Mouse (Mus musculus) G1E (cell line): ENCODE measurements around the gene Cenpu. TPM values are rescaled to one million over a fixed set of nuclear protein-coding genes. Genes with fewer than 3 reads are reported as not detected.

ENCODE experiments used
- ATAC-seq: 2 replicates; pipeline ENCODE4 v1.8.0; 2016; ENCODE audit warnings: mild to moderate bottlenecking; ENCODE audit not compliant: insufficient number of reproducible peaks, poor library complexity, low FRiP score, severe bottlenecking; ENCODE audit errors: extremely low read depth
- DNase-seq: peaks from one replicate; pipeline ENCODE4 v3.0.0; 2012; ENCODE audit warnings: low spot score
- H3K27me3 ChIP-seq: 2 replicates; pipeline ENCODE4 v1.6.1; 2012; ENCODE audit warnings: mild to moderate bottlenecking, low read length, inconsistent platforms; ENCODE audit not compliant: insufficient read depth
- H3K36me3 ChIP-seq: replicated peaks from 2 replicates; pipeline ENCODE3; 2012; ENCODE audit warnings: mild to moderate bottlenecking, inconsistent platforms
- H3K4me1 ChIP-seq: 2 replicates; pipeline ENCODE4 v1.6.1; 2012; ENCODE audit warnings: low read depth, low read length, inconsistent platforms, mixed read lengths; ENCODE audit not compliant: insufficient read depth
- H3K4me3 ChIP-seq: 2 replicates; pipeline ENCODE4 v1.5.1; 2012; ENCODE audit warnings: low read depth, mild to moderate bottlenecking, inconsistent platforms, low read length, moderate library complexity, mixed read lengths
- H3K9me3 ChIP-seq: replicated peaks from 2 replicates; pipeline ENCODE4 v1.6.1; 2012; ENCODE audit warnings: inconsistent platforms
- CTCF ChIP-seq: IDR thresholded peaks from 2 replicates; pipeline ENCODE4 v1.5.1; 2012; ENCODE audit warnings: low read depth, low read length, inconsistent platforms, mixed read lengths
- GATA1 ChIP-seq: IDR thresholded peaks from 2 replicates; pipeline ENCODE4 v1.6.1; 2012; ENCODE audit warnings: borderline replicate concordance, low read length, inconsistent platforms, mixed read lengths
- GATA2 ChIP-seq: IDR thresholded peaks from 2 replicates; pipeline ENCODE4 v1.6.1; 2012; ENCODE audit warnings: low read depth, low read length, inconsistent platforms, borderline replicate concordance
- POLR2AphosphoS5 ChIP-seq: IDR thresholded peaks from 2 replicates; pipeline ENCODE4 v1.6.1; 2012; ENCODE audit warnings: low read depth, low read length, inconsistent platforms; ENCODE audit not compliant: insufficient replicate concordance
- TAL1 ChIP-seq: conservative IDR thresholded peaks from 2 replicates; pipeline ENCODE4 v1.6.1; 2012; ENCODE audit warnings: low read depth, low read length, inconsistent platforms, mixed read lengths
- polyA plus RNA-seq: library from polyadenylated mRNA; stranded (reverse); fragments of >175 nt; gene quantifications from 2 replicates; pipeline ENCODE4 v1.2.3, GENCODE M21; 2012
- total RNA-seq, 2 experiments: library from RNA; stranded (forward) in 1 of 2; stranded (reverse) in 1 of 2; fragments of 200-1000 nt in 1 of 2; fragments of >200 nt in 1 of 2; fragmentation: Nextera tagmentation in 1 of 2; gene quantifications; 2 replicates each; pipeline ENCODE4 v1.2.3; 2014 to 2017

Gene Cenpu
- total and polyA plus RNA-seq, 3 experiments: 16.4 to 94.1 (median 73.6) TPM

DNA sequence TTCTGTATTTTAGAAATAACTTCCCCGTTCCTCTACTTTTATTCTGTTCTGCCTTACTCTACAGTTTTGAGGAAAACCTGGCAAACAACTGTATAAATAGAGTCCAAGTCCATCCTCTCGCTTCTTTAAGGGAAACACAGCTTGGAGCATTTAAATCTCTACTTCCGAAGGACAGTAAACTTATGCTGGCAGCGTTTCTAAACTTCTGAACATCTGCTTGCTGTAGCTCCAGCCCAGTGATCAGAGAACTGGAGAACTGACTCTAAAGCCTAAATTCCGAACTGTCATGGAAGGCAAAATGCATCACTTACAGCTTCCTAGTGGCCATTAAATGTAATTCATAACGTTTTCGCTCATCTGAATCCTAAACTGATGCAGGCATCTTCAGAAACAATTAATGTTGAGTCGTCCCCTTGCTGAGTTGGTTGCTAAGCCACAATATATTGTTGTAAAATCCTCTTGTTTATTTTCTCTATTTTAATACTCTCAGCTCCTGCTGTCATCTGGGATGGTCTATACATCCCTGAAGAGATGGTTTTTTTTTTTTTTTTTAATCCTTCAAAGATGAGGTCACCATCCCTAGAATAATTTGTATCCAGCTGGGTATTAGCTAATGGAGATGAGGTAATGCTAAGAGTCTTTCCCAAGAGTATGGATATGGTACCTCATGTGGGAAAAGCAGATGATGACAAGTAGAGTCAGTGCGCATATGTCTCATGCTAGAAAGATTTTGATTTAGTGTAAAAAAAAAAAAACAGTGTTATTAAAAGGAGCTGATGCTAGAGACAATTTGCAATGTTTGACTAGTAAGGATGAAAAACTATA, 70.8 kb downstream of the Cenpu start:
- no peaks in the 10 kb centered on the region for H3K9me3 ChIP-seq
- no peak for TF ChIP-seq POLR2AphosphoS5
- TF ChIP-seq GATA1: no peak
- no peak for TF ChIP-seq TAL1
- no peak for TF ChIP-seq CTCF
- TF ChIP-seq GATA2: no peak
- ATAC-seq (no peak), DNase-seq (no peak)
- no peaks in the 10 kb centered on the region for H3K27me3 ChIP-seq
- no peak overlapping the region for H3K4me3 ChIP-seq
- H3K36me3 ChIP-seq: peaks cover 44% of the 10 kb centered on the region
- H3K4me1 ChIP-seq: peaks cover 70% of the 10 kb centered on the region

DNA sequence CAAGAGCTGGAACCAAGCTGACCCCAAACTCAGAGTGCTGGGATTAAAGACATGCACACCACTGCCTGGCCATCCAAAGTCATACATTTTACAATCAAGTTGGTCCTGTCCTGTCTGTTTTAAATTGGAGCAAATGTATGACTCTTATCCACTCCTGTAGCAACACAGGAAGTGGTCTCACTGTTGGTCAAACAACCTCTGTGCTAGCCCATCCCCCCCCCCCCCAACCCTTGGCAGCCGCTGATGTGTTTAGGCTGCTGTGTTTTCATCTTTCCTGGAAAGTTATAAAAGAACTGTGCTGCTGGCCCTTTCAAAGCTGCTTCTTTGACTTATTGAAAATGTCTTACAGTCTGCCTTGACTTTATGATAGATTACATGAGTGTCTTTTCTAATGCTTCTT, 73.3 kb downstream of the Cenpu start:
- Histone ChIP-seq H3K36me3 (peaks cover 65% of the 10 kb centered on the region), H3K4me3 (no peak overlapping the region), H3K9me3 (no peaks in the 10 kb centered on the region), H3K4me1 (peaks cover 80% of the 10 kb centered on the region), H3K27me3 (no peaks in the 10 kb centered on the region)
- DNase-seq (no peak), ATAC-seq (no peak)
- TF ChIP-seq GATA1 (no peak), GATA2 (no peak), POLR2AphosphoS5 (no peak), CTCF (no peak), TAL1 (no peak)

DNA sequence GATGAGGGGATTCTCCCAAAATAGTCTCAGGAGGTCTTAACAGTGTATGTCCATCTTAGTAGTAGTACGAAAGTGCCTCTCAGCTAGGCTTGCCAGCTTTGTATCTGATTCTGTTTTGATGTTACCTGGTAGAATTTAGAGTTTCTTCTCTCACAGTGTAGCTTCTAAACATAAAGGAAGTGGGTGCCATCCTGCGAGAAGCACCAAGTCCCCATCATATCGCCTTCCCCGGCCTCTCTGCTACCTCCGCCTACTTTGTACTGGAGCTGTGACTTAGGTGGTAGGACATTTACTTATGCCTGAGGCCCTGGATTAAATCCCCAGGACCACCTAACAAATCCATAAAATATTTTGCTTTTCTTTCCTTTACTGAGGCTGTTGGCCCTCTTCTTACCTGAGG, 74.8 kb downstream of the Cenpu start:
- TF ChIP-seq GATA2: no peak
- no peak for TF ChIP-seq POLR2AphosphoS5
- TF ChIP-seq TAL1: no peak
- no peak for TF ChIP-seq CTCF
- TF ChIP-seq GATA1: no peak
- no peak for DNase-seq
- Histone ChIP-seq H3K27me3 (no peaks in the 10 kb centered on the region), H3K4me3 (no peak overlapping the region), H3K4me1 (peaks cover 77% of the 10 kb centered on the region), H3K9me3 (no peaks in the 10 kb centered on the region), H3K36me3 (peaks cover 80% of the 10 kb centered on the region)
- no peak for ATAC-seq

DNA sequence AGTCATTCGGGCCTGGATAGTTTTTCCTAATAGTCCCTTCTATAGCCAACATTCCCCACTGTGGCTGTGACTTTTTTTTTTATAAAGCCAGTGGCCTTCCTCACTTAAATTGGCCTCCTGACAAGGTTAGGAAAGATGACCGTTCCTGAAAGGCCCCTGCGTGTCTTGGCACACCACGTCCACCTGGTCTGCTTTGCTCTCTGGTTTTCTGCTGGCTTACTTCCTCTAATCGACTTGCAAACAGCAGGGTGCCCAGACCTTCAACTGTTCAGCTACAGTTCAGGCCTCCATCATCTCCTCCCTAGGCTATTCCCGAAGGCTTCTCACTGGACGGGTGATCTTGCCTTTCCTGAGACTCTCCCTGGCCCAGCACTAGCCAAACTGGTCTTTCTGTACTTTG, 76.1 kb downstream of the Cenpu start:
- Histone ChIP-seq H3K36me3 (peaks cover 82% of the 10 kb centered on the region), H3K4me1 (peaks cover 66% of the 10 kb centered on the region), H3K9me3 (no peaks in the 10 kb centered on the region), H3K4me3 (no peak overlapping the region), H3K27me3 (no peaks in the 10 kb centered on the region)
- DNase-seq: no peak
- TF ChIP-seq GATA1 (no peak), CTCF (no peak), TAL1 (no peak), POLR2AphosphoS5 (no peak), GATA2 (no peak)
- ATAC-seq: no peak

- Histone ChIP-seq H3K9me3 (no peaks in the 10 kb centered on the region), H3K27me3 (no peaks in the 10 kb centered on the region), H3K4me1 (peaks cover 63% of the 10 kb centered on the region), H3K4me3 (no peak overlapping the region), H3K36me3 (peaks cover 88% of the 10 kb centered on the region)
- ATAC-seq (no peak), DNase-seq (no peak)
- no peak for TF ChIP-seq CTCF
- TF ChIP-seq POLR2AphosphoS5: no peak
- no peak for TF ChIP-seq GATA1
- no peak for TF ChIP-seq TAL1
- no peak for TF ChIP-seq GATA2
These were observed 76.8 kb downstream of the Cenpu start for GRCm38 (mm10) chr8:46628645-46629044.

Other genes with a start within 250 kb of the Cenpu start
- gene Acsl1, start 81.0 kb upstream of the Cenpu start, total RNA-seq (2014; fragmentation: Nextera tagmentation): 143 and 149 TPM in 2 replicates
- gene Acsl1, start 81.0 kb upstream of the Cenpu start, total RNA-seq (2017): 48.6 and 55.0 TPM in 2 replicates
- 19.4 and 27.0 TPM in 2 replicates for gene Acsl1, start 81.0 kb upstream of the Cenpu start, polyA plus RNA-seq
- 137 and 150 TPM in 2 replicates for gene Primpol, start 65.2 kb downstream of the Cenpu start, total RNA-seq (2014; fragmentation: Nextera tagmentation)
- 39.6 and 44.2 TPM in 2 replicates for gene Primpol, start 65.2 kb downstream of the Cenpu start, total RNA-seq (2017)
- 2.3 and 5.3 TPM in 2 replicates for gene Primpol, start 65.2 kb downstream of the Cenpu start, polyA plus RNA-seq
- 101 and 102 TPM in 2 replicates for gene Casp3, start 65.3 kb downstream of the Cenpu start, total RNA-seq (2014; fragmentation: Nextera tagmentation)
- 364 and 390 TPM in 2 replicates for gene Casp3, start 65.3 kb downstream of the Cenpu start, total RNA-seq (2017)
- gene Casp3, start 65.3 kb downstream of the Cenpu start, polyA plus RNA-seq: 23.9 and 38.8 TPM in 2 replicates
- gene Irf2, start 187.7 kb downstream of the Cenpu start, total RNA-seq (2014; fragmentation: Nextera tagmentation): 106 and 111 TPM in 2 replicates
- 8.8 and 13.4 TPM in 2 replicates for gene Irf2, start 187.7 kb downstream of the Cenpu start, total RNA-seq (2017)
- 13.4 and 16.3 TPM in 2 replicates for gene Irf2, start 187.7 kb downstream of the Cenpu start, polyA plus RNA-seq